Mouse (Mus musculus) left cerebral cortex, adult 9 months (tissue): ENCODE results near the gene Olfr482.

Experiments used
- DNase-seq, 2 experiments: peaks; one replicate each; pipeline ENCODE4 v3.0.0; 2022; ENCODE audit warnings: low spot score in 2 of 2

Olfr482 gene

DNA sequence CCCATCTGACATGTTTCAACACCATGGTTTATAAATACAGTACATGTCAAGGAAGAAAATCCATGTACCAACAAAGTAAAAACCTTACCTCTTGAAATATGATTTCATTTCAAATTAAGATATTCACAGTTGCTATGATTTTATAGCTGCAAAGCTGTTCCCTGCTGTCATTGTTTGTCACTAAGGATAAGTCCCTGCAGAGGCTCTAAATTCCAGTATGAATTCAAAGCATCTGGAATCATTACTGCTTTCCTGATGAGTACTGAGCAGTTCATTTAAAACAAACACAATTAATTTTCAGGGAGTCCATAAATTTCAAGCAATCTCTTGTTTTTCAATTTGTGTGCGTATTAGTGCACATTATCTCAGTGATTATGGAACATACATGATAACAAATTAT, at the start of gene Olfr482:
Gene Olfr482 (minus strand): TSS at position 101 of the 400 bp plus-strand sequence.
- no peak for DNase-seq

GRCm38 (mm10) chr7:108127349-108127748, 30.0 kb upstream of the Olfr482 start, which contains the start of gene Olfr484:
TSS of gene Olfr484 (minus strand) at chr7:108127449.
- DNase-seq: no peak

GRCm38 (mm10) chr7:108121416-108121815, 24.0 kb upstream of the Olfr482 start:
- DNase-seq: no peak

DNA sequence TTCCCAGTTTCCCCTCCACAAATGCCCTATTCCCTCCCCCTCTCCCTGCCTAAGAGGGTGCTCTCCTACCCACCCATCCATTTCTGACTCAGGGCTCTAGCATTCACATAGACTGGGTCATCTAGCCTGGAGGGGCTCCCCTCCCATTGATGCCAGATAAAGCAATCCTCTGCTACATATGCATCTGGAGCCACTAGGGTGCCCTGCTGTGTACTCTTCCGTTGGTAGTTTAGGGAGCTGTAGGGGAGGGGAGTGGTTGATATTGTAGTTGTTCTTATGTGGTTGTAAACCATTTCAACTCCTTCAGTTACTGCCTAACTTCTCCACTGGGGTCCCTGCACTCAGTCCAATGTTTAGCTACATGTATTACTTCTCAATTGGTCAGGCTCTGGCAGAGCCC, 23.3 kb upstream of the Olfr482 start:
- DNase-seq: no peak

GRCm38 (mm10) chr7:108100549-108100948, 3.2 kb upstream of the Olfr482 start, which contains the start of gene Olfr483:
TSS of gene Olfr483 (plus strand) at chr7:108100849.
- DNase-seq: no peak

DNA sequence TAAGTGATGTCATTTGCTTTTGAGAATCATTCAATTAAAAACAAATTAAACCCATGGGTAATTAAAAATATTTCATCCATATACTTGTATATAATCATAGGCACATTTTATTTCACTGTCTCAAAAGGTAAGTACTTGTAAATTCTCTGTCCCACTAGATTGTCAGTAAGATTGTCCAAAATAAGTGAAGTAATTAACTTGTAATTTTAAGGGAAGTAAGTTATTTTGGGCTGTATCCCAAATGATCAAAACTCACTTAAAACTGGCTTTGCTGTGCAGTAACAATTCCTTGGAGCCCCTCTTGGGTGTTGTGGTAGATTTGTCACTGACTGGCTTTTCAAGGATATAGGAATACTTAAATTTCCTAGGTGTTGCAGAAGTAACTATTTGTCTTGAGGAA, 17.8 kb downstream of the Olfr482 start, which contains the start of gene Olfr481:
Gene Olfr481 (plus strand): TSS at position 301 of the 400 bp plus-strand sequence.
- DNase-seq: no peak

GRCm38 (mm10) chr7:108067246-108067645, 30.1 kb downstream of the Olfr482 start, which contains the start of gene Olfr480:
TSS of gene Olfr480 (minus strand) at chr7:108067346.
- DNase-seq: no peak

DNA sequence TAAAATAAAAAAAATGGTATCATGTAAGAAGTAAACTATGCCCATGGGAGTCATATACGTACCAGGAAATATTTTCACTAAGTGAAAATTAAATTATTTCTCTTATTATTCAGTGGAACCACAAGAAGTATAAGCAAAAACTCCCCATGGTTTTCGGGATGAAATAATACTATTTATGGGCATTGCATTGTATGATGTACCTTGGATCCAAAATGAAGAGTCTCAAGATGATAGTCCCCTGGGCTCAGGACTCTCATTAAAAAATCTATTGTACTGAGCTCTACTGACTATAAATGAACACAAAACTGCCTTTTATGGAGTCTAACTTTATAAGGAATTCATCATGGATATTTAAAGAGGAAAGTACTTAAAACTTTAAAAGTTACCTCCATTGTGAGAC, 47.0 kb downstream of the Olfr482 start, which contains the start of gene Olfr479:
Gene Olfr479 (plus strand): TSS at position 301 of the 400 bp plus-strand sequence.
- DNase-seq: no peak
